Mouse (Mus musculus): ENCODE data around the gene Naxe.

DNA sequence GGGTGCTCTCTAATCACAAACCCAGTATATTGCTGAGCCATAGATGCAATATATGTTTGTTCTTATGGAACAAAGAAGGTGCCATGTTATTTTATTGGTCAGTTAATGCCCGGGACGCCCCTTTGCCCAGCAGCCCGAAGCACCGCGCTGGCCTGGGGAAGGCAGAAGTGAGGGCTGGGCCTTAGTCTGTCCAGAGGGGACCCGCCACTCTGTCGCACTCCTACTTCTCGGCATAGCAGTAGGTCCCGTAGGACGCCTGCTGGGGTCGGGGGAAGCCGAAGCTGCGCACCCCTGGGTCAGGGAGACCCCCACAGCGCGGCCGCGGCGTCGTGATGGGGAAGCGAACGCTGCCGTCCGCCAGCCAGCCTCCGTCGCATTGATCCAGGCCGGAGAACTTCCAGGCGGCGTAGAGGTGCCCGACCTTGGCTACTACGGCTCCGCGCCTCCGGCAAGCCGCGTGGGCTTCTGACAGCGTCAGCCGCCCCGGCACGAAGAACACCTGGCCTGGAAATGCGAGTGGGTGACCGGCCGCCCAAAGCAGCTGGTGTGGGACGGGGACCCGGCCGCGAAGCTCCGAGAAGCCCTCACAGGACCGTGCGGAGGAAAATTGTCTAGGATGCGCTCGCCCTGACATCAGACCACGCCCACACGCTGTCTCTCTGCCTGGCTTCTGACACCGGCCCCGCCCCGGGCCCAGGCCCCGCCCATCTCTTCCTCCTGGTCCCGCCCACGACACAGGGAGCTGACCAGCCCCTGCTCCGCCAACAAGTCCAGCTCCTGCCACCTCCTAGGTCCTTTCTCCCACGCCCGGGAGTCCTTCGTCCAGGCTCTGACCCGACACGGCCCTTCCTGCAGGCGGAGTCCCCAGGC lies 35.7 kb downstream of the Naxe start:
- TF ChIP-seq CTCF (IDR thresholded peaks at IDR 0.05; ENCODE audit: low read depth): no peak; the same call in 1 of the 2 replicates
- TF ChIP-seq EP300 (optimal IDR thresholded peaks at IDR 0.05): no peak

Measured in stomach, postnatal 0 days (tissue).